Mouse (Mus musculus): ENCODE results near the gene Rnase13. TPM values are rescaled to one million over a fixed set of nuclear protein-coding genes. Genes with fewer than 3 reads are reported as not detected.
A peak's percentile ranks its signal among the peaks of the same experiment; 100 is the strongest.
"Not testable (repeated sequence)": the region's sequence is repeated elsewhere in the genome, so short reads cannot be mapped to it uniquely, and the experiment has no call there.

The Rnase13 gene
- polyA plus RNA-seq, 1 experiment from 2014 or later, result not detected

GRCm38 (mm10) chr14:51926930-51927329, 4.4 kb upstream of the Rnase13 start:
- H3K27me3 ChIP-seq (replicated peaks); H3K36me3 ChIP-seq (replicated peaks); H3K4me2 ChIP-seq; H3K27ac ChIP-seq; H3K9ac ChIP-seq; ATAC-seq (replicated peaks); H3K4me3 ChIP-seq; H3K9me3 ChIP-seq; H3K4me1 ChIP-seq: not testable (repeated sequence)
- 94% methylated on average over 11 of the region's 11 CpGs for WGBS

DNA sequence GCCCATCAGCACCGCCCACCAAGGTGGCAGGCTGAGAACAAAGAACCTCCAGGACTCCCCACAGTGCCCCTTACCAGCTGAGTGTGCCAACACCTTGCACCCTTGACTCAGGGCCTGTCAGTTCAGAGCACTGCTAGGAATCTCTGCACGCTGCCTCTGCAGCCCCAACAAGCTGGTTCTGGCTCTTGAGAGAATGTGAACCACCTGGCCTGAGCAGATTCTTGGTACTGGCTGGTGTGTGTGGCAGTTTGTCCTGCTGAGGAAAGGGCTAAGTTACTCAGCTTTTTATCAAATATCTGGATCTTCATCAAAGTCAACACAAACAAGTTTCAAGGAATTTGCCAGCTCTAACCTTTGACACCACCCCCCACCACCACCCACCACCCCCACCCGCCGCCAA, 919 bp upstream of the Rnase13 start:
- Histone ChIP-seq H3K4me2 (no peak overlapping the region), H3K36me3 (replicated peaks) (no peaks in the 10 kb centered on the region), H3K27me3 (replicated peaks) (no peaks in the 10 kb centered on the region), H3K27ac (no peak overlapping the region), H3K4me1 (no peaks in the 10 kb centered on the region), H3K4me3 (no peak overlapping the region), H3K9ac (no peak overlapping the region), H3K9me3 (no peaks in the 10 kb centered on the region)
- no peak for ATAC-seq (replicated peaks)
- 81% methylated on average over 4 of the region's 4 CpGs for WGBS

DNA sequence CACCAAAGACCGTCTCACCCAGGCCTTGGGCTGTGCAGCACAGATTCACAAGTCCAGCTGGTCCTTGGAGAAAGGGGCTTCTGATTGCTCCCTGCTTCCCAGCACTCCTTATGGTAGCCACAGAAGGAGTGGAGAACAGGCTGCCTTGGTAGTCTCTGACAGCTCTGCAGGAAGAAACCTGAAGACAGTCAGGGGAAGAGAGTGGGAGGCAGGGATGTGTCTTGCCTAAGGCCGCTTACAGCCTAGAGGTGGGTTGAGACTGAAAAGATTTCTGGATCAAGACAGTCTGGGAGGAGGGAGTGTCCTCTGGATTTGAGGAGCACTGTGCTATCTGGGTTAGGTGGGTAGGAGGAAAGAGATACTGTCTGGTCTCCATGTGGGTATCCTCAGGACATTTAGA, 337 bp upstream of the Rnase13 start:
- H3K27ac ChIP-seq, result no peak overlapping the region
- no peak overlapping the region for H3K4me2 ChIP-seq
- H3K4me3 ChIP-seq, result no peak overlapping the region
- no peaks in the 10 kb centered on the region for H3K4me1 ChIP-seq
- no peak for ATAC-seq (replicated peaks)
- H3K9me3 ChIP-seq, result no peaks in the 10 kb centered on the region
- H3K9ac ChIP-seq, result no peak overlapping the region
- 96% methylated on average over 2 of the region's 2 CpGs for WGBS
- H3K27me3 ChIP-seq (replicated peaks), result no peaks in the 10 kb centered on the region
- H3K36me3 ChIP-seq (replicated peaks), result no peaks in the 10 kb centered on the region

- Histone ChIP-seq H3K9ac (no peak overlapping the region), H3K27ac (0 out of 2 replicates have a peak overlapping the region, but pooled peaks have one; percentile 26), H3K9me3 (no peaks in the 10 kb centered on the region), H3K4me3 (no peak overlapping the region), H3K4me2 (no peak overlapping the region), H3K27me3 (replicated peaks) (no peaks in the 10 kb centered on the region), H3K4me1 (no peaks in the 10 kb centered on the region), H3K36me3 (replicated peaks) (no peaks in the 10 kb centered on the region)
- ATAC-seq (replicated peaks), result peak; percentile 82
- 81% methylated on average over 16 of the region's 16 CpGs for WGBS
These were observed 608 bp downstream of the Rnase13 start for GRCm38 (mm10) chr14:51921759-51922570.

DNA sequence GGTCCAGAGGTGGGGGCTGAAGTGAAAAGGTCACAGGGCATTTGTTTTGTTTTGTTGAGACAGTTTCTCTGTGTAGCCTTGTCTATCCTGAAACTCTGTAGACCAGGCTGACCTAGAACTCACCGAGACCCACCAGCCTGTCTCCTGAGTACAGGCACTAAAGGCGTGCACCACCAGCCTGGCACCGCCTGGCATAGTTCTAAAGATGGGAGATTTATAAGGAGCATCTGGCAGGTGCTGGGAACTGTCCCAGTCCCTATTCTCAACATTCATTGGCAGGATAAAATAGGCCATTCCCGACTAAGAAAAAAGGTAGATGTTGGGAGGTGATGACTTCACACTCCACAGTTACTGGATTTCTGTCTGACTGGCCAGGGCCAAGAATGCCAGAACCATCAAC, 3.6 kb downstream of the Rnase13 start:
- H3K9ac ChIP-seq, result no peak overlapping the region
- H3K9me3 ChIP-seq, result no peaks in the 10 kb centered on the region
- no peak overlapping the region for H3K4me3 ChIP-seq
- peaks cover 6% of the 10 kb centered on the region; the same call in 1 of the 2 replicates for H3K4me1 ChIP-seq
- H3K4me2 ChIP-seq, result no peak overlapping the region
- no peaks in the 10 kb centered on the region for H3K27me3 ChIP-seq (replicated peaks)
- H3K27ac ChIP-seq, result no peak overlapping the region
- WGBS, result 89% methylated on average over 4 of the region's 4 CpGs
- ATAC-seq (replicated peaks), result no peak
- no peaks in the 10 kb centered on the region for H3K36me3 ChIP-seq (replicated peaks)

- ATAC-seq (replicated peaks), result no peak
- H3K27ac ChIP-seq, result no peak within 1 kb of the TSS
- no peaks in the 10 kb centered on the region for H3K9me3 ChIP-seq
- no peaks in the 10 kb centered on the region for H3K36me3 ChIP-seq (replicated peaks)
- H3K4me1 ChIP-seq, result peaks cover 7% of the 10 kb centered on the region; the same call in 1 of the 2 replicates
- H3K27me3 ChIP-seq (replicated peaks), result no peaks in the 10 kb centered on the region
- no peak within 1 kb of the TSS for H3K4me3 ChIP-seq
- no peak within 1 kb of the TSS for H3K9ac ChIP-seq
- no peak within 1 kb of the TSS for H3K4me2 ChIP-seq
- WGBS, result 90% methylated on average over 4 of the region's 4 CpGs
These were observed 4.4 kb downstream of the Rnase13 start, which contains the start of gene Tppp2 for GRCm38 (mm10) chr14:51918125-51918524. TSS of gene Tppp2 (plus strand) at chr14:51918425.

DNA sequence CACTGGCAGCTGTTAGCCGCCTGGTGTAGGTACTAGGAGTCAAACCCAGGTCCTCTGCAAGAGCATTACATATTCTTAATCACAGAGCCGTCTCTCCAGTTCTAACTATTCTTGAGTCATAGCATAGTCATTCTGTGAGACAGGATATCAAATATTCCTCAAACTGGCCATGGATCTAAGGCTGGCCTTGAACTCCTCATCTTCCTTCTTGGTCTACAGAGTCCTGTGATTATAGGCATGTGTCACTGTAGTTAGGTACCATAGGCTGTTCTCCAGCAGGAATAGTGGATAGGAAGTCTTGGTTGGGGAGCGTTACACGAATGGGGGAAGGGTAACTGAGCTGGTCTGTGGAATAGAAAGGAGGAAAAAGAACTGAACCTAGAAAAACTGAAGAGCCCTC, 6.0 kb downstream of the Rnase13 start:
- ATAC-seq (replicated peaks), result no peak
- Histone ChIP-seq H3K9ac (no peak overlapping the region), H3K27ac (no peak overlapping the region), H3K36me3 (replicated peaks) (no peaks in the 10 kb centered on the region), H3K27me3 (replicated peaks) (no peaks in the 10 kb centered on the region), H3K9me3 (no peaks in the 10 kb centered on the region), H3K4me1 (peaks cover 11% of the 10 kb centered on the region; the same call in 1 of the 2 replicates), H3K4me3 (no peak overlapping the region), H3K4me2 (no peak overlapping the region)
- 83% methylated on average over 4 of the region's 4 CpGs for WGBS

- Histone ChIP-seq H3K27me3 (replicated peaks) (no peaks in the 10 kb centered on the region), H3K4me3 (no peak overlapping the region), H3K9me3 (no peaks in the 10 kb centered on the region), H3K4me1 (peaks cover 11% of the 10 kb centered on the region; the same call in 1 of the 2 replicates), H3K36me3 (replicated peaks) (no peaks in the 10 kb centered on the region), H3K4me2 (no peak overlapping the region), H3K9ac (no peak overlapping the region), H3K27ac (peak overlapping the region; percentile 74)
- ATAC-seq (replicated peaks), result no peak
- WGBS, result 40% methylated on average over 3 of the region's 3 CpGs
These were observed 7.5 kb downstream of the Rnase13 start for GRCm38 (mm10) chr14:51915030-51915429.

DNA sequence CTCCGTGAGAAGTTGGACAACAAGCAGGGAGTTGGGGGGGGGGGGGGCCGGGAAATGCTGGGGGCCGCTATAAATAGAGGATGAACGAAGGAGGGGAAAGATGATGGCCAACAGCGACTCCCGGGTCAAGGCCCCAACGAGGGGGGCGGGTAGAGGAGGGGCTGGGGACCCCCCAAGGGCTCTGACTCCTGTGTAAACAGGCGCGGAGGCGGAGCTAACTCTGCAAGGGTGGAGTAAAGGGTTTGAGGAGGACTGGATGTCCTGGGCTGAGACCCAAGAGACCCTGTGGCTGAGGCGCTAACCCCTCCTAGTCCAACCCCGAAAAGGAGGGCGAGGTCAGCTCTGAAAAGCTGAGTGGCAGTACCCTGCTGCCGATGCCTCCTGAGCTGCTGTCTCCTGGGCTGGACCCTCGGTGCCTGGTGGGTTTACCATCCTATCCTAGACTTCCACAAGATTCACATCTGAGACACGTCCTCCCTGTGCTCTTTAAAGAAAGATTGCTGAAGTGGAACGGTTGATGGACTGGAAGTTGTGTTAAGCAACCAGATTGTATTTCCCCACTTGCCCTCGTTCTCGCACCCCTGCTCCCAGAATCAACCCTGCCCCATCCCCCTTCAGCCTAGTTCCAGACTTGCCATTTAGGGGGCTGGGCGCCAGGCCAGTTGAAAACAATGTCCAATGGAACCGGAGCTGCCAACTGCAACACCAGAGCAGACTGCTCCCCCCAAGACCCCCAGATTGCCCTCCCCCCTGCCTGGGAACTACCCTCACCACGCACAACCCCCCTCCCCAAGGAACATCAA, 8.4 kb downstream of the Rnase13 start, which contains the start of gene Ndrg2:
Ndrg2 (minus strand) TSS at position 199 of the 803 bp plus-strand sequence.
- Histone ChIP-seq H3K4me1 (peaks cover 11% of the 10 kb centered on the region; the same call in 1 of the 2 replicates), H3K27ac (peak within 1 kb of the TSS; percentile 74), H3K27me3 (replicated peaks) (no peaks in the 10 kb centered on the region), H3K36me3 (replicated peaks) (no peaks in the 10 kb centered on the region), H3K9me3 (no peaks in the 10 kb centered on the region), H3K4me2 (peak within 1 kb of the TSS; percentile 98), H3K9ac (peak within 1 kb of the TSS; percentile 62), H3K4me3 (peak within 1 kb of the TSS; percentile 56)
- WGBS, result 2% methylated on average over 19 of the region's 23 CpGs
- ATAC-seq (replicated peaks), result peak; percentile 69

DNA sequence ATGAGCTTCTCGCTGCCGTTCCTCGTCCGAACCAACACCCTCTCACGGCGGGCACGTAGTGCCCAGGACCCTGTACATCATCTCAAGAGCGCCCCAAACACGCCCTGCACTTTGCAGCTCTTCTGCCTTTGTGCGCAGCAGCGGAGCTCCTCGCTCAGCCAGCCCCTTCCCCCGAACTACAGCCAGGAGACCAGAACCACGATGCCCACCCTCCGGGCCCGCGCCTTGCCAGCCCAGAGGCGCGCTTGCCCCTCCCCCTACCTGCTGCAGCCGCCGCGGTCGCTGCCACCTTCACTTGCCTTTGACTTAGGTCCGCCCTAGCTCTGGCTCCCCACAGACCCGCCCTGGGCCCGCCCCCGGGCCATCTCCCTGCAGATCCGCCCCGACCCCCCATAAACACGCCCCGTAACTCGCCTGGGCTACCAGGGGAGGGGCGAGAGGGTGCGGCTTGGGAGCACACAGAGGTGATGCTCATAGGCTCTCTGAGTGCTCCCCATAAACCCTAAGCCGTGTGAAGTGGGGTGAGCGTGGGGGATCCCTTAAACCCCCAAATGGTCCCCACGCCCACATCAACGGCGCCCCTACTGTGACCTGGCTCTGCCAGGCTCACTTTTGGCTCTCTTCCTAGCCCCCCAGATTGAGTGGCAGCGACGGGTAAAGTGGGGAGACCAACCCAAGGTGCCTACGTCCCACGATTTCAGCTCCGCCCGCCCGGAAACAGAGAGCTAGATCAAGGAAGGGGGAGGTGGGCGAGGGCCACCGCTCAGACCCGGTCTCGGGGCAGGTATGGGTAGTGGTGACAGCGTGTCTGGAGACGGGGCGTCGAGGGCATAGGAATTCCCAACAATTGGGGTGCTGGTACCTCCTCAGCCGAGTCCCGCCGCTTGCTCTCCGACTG, 9.3 kb downstream of the Rnase13 start:
- Histone ChIP-seq H3K4me2 (peak overlapping the region; percentile 98), H3K36me3 (replicated peaks) (no peaks in the 10 kb centered on the region), H3K27ac (peak overlapping the region; percentile 74), H3K4me1 (peaks cover 11% of the 10 kb centered on the region; the same call in 1 of the 2 replicates), H3K9me3 (no peaks in the 10 kb centered on the region), H3K27me3 (replicated peaks) (no peaks in the 10 kb centered on the region), H3K9ac (peak overlapping the region; percentile 62), H3K4me3 (peak overlapping the region; percentile 56)
- WGBS, result under 1% methylated on average over 58 of the region's 58 CpGs
- peak; percentile 79 for ATAC-seq (replicated peaks)

DNA sequence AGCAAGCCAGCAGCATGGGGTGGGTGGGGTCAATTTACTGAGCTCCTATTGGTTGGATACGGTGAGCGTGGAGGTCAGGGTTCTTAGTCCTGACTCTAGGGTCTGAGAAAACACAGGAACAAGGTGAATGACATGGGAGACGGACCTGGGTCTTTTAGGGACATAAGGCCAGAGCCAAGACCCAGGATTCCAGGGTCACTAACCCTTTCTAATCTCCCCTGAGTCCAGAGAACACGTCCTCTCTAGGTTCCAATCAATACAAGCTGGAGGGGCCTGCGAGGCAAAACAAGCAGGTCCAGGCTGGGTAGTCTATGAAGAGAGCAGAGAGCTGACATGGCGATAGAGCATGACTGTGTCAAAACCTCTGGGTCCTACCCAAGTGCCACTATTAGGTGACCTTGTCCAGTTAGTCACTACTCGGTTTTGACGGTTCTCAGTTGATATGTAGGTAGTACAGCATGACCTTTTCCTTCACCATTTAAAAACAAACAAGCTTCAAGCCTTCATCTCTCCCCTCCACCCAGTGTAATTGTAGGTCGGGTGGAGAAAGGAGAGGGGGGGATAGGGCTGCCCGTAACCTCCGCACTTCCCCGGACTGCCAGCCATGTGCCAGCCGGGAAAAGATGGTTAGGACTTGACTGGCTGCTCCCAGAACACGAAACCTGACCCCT, 10.0 kb downstream of the Rnase13 start:
- WGBS, result 9% methylated on average over 14 of the region's 14 CpGs
- peak; percentile 50 for ATAC-seq (replicated peaks)
- H3K27me3 ChIP-seq (replicated peaks), result no peaks in the 10 kb centered on the region
- H3K4me3 ChIP-seq, result peak overlapping the region; percentile 56
- H3K9me3 ChIP-seq, result no peaks in the 10 kb centered on the region
- peaks cover 11% of the 10 kb centered on the region; the same call in 1 of the 2 replicates for H3K4me1 ChIP-seq
- H3K27ac ChIP-seq, result peak overlapping the region; percentile 74; the same call in 1 of the 2 replicates
- H3K4me2 ChIP-seq, result peak overlapping the region; percentile 98
- peak overlapping the region; percentile 62 for H3K9ac ChIP-seq
- no peaks in the 10 kb centered on the region for H3K36me3 ChIP-seq (replicated peaks)

Data from midbrain, embryonic 15.5 days (tissue).